Mouse (Mus musculus) heart, adult 2 months (tissue): ENCODE measurements around the gene Fscn1.

Source experiments
- EP300 ChIP-seq: fragments of 200-500 bp; IDR thresholded peaks from 2 replicates; pipeline ENCODE4 v1.6.1; 2011; ENCODE audit warnings: low read depth, low read length, control low read depth; ENCODE audit not compliant: insufficient read depth
- POLR2A ChIP-seq: fragments of 200-500 bp; IDR thresholded peaks from 2 replicates; pipeline ENCODE4 v1.6.1; 2011; ENCODE audit warnings: mild to moderate bottlenecking, low read depth, low read length, control low read depth; ENCODE audit not compliant: insufficient read depth

DNA sequence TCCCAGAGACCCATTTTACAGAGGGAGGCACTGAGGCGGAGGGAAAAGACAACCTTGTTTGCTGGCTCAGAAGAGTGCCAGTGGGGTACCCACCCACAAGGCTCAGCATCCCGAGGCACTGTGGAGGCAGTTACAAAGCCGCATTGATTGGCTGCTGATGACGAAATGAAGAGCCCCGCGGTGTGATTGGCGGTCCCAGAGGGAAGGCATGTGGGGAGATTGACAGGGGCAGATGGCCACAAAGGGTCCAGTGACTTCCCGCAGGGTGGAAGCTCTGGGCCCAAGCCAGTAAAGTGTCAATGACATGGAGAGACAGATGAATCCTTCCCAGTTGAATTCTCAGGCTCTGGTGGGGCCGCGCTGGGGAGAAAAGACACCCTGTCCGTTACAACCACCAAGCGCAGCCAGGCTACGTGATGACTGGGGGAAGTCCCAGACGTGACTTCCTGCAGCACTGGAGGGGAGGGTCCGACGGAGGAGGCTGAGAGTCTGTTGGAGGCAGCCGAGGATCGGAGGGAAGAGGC, 14.5 kb downstream of the Fscn1 start:
- TF ChIP-seq POLR2A (no peak), EP300 (no peak)
